Mouse (Mus musculus): ENCODE measurements around the gene Ccdc189. TPM values are rescaled to one million over a fixed set of nuclear protein-coding genes. Genes with fewer than 3 reads are reported as not detected.

The Ccdc189 gene
- polyA plus RNA-seq, 1 experiment from 2014 or later: 16.4 TPM

DNA sequence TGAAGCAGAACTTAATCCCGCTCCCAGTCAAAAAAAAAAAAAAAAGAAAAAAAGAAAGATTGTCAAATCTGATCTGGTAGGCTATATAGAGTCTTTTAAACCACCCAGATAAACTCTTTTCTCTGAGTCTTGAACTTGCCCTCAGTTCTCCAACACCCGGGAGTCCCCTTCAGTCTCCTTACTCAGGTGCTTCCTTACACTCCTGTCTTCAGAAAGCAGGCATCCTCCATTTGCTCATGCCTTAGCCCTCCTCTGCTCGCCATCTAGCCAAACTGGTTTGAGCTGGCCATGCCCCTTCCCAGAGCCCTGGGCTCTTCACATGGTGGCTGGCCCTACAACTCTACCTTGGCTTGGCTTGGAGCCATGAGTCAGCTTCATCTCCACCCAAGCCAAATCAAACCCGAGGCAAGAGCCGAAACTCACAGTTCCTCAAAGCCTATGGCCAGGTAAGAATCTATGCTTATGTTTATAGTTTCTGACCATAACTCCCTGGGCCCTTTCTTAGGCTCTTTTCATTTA, 27.0 kb downstream of the Ccdc189 start, which contains the start of gene Tmem265:
Gene Tmem265, plus strand, starts transcription at position 51 of the 519 bp plus-strand sequence.
- no peak within 1 kb of the TSS for H3K4me2 ChIP-seq (replicated peaks; ENCODE audit: low read depth, low read length)
- WGBS: 95% methylated on average over 5 of the region's 5 CpGs
- H3K27me3 ChIP-seq (ENCODE audit: control insufficient read depth, insufficient read depth, low read length): no peaks in the 10 kb centered on the region
- H3K4me3 ChIP-seq (ENCODE audit: low read depth, low read length): no peak within 1 kb of the TSS
- peaks cover 17% of the 10 kb centered on the region for H3K36me3 ChIP-seq (ENCODE audit: control insufficient read depth, insufficient read depth, low read length)
- DNase-seq (ENCODE audit: low spot score) (no peak), ATAC-seq (ENCODE audit: low FRiP score) (no peak)
- H3K4me1 ChIP-seq (replicated peaks; ENCODE audit: control insufficient read depth, insufficient read depth, low read length): no peaks in the 10 kb centered on the region
- no peak within 1 kb of the TSS for H3K9ac ChIP-seq (ENCODE audit: low read depth, low read length)
- no peaks in the 10 kb centered on the region for H3K9me3 ChIP-seq (ENCODE audit: control insufficient read depth, low read length)
- no peak within 1 kb of the TSS for H3K27ac ChIP-seq (ENCODE audit: low read depth, low read length)

DNA sequence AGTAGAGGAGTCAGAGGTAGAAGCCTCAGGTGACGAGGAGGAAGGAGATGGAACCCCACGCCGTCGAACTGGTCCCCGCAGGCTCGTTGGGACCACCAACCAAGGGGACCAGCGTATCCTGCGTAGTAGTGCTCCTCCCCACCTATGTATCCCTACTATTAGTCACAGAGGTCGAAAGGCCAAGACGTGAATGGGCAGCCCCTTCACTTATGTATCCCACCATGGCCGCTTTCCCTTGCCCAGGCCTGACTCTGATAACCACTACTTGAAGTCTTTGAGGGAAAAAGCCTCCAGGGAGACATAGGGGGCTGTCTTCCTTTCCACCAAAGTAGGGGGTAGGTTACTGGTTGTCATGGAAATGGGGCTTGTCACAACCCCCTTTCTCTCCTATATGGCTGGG, 27.8 kb downstream of the Ccdc189 start:
- H3K4me2 ChIP-seq (replicated peaks; ENCODE audit: low read depth, low read length): no peak overlapping the region
- no peak overlapping the region for H3K9ac ChIP-seq (ENCODE audit: low read depth, low read length)
- no peaks in the 10 kb centered on the region for H3K9me3 ChIP-seq (ENCODE audit: control insufficient read depth, low read length)
- no peaks in the 10 kb centered on the region for H3K27me3 ChIP-seq (ENCODE audit: control insufficient read depth, insufficient read depth, low read length)
- no peak overlapping the region for H3K4me3 ChIP-seq (ENCODE audit: low read depth, low read length)
- DNase-seq (ENCODE audit: low spot score): no peak
- no peak for ATAC-seq (ENCODE audit: low FRiP score)
- 95% methylated on average over 11 of the region's 11 CpGs for WGBS
- H3K4me1 ChIP-seq (replicated peaks; ENCODE audit: control insufficient read depth, insufficient read depth, low read length): no peaks in the 10 kb centered on the region
- H3K27ac ChIP-seq (ENCODE audit: low read depth, low read length): no peak overlapping the region
- H3K36me3 ChIP-seq (ENCODE audit: control insufficient read depth, insufficient read depth, low read length): peaks cover 19% of the 10 kb centered on the region

DNA sequence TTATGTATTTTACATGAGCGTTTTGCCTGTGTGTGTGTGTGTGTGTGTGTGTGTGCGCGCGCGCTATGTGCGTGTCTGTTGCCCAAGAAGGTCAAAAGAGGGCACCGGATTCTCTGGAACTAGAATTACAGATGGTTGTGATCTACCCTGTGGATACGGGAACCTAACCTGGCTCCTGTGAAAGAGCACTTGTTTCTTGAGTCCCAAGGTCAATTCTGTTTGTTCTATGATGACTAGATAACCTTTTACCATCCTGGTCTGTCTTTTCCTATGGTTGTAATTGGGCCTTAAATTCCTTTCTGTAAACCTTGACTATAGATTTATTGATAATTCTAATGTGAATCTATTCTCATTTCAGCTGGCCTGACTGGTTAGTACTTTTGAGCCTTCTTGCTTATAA, 36.8 kb downstream of the Ccdc189 start:
- 98% methylated on average over 8 of the region's 8 CpGs for WGBS

DNA sequence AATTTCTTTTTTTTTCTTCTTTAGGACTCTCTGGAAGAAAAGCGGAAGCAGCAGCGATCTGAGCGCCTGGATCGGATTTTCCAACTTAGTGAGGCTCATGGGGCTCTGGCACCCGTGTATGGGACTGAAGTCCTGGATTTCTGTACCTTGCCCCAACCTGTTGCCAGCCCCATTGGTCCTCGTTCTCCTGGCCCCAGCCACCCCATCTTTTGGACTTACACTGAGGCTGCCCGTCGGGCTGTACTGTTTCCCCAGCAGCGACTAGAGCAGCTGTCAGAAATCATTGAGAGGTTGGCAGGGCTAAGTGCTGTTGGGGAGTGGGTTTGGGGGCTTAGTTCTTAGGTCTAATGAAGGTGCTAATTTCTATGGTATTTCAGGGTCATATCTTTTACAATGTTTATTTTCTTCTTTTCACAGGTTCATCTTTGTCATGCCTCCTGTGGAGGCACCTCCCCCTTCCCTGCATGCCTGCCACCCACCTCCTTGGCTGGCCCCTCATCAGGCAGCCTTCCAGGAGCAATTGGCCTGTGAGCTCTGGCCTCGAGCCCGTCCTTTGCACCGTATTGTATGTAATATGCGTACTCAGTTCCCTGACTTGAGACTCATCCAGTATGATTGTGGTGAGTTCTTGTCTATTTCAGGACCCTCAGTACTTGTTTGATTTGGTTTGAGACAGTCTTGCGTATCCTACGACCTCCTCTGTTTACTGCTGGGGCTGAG, 39.1 kb downstream of the Ccdc189 start:
- 93% methylated on average over 15 of the region's 15 CpGs for WGBS
- H3K9ac ChIP-seq (ENCODE audit: low read depth, low read length): no peak overlapping the region
- H3K9me3 ChIP-seq (ENCODE audit: control insufficient read depth, low read length): no peaks in the 10 kb centered on the region
- no peak overlapping the region for H3K27ac ChIP-seq (ENCODE audit: low read depth, low read length)
- no peak overlapping the region for H3K4me2 ChIP-seq (replicated peaks; ENCODE audit: low read depth, low read length)
- H3K27me3 ChIP-seq (ENCODE audit: control insufficient read depth, insufficient read depth, low read length): no peaks in the 10 kb centered on the region
- H3K36me3 ChIP-seq (ENCODE audit: control insufficient read depth, insufficient read depth, low read length): peaks cover 22% of the 10 kb centered on the region
- ATAC-seq (ENCODE audit: low FRiP score) (no peak), DNase-seq (ENCODE audit: low spot score) (no peak)
- no peak overlapping the region for H3K4me3 ChIP-seq (ENCODE audit: low read depth, low read length)
- H3K4me1 ChIP-seq (replicated peaks; ENCODE audit: control insufficient read depth, insufficient read depth, low read length): no peaks in the 10 kb centered on the region

More for the DNA sequence above, 36.8 kb downstream of the Ccdc189 start:
- no peaks in the 10 kb centered on the region for H3K4me1 ChIP-seq (replicated peaks; ENCODE audit: control insufficient read depth, insufficient read depth, low read length)
- H3K9ac ChIP-seq (ENCODE audit: low read depth, low read length): no peak overlapping the region
- DNase-seq (ENCODE audit: low spot score) (no peak), ATAC-seq (ENCODE audit: low FRiP score) (no peak)
- H3K27ac ChIP-seq (ENCODE audit: low read depth, low read length): no peak overlapping the region
- H3K4me2 ChIP-seq (replicated peaks; ENCODE audit: low read depth, low read length): no peak overlapping the region
- H3K27me3 ChIP-seq (ENCODE audit: control insufficient read depth, insufficient read depth, low read length): no peaks in the 10 kb centered on the region
- H3K9me3 ChIP-seq (ENCODE audit: control insufficient read depth, low read length): no peaks in the 10 kb centered on the region
- H3K36me3 ChIP-seq (ENCODE audit: control insufficient read depth, insufficient read depth, low read length): peaks cover 22% of the 10 kb centered on the region
- H3K4me3 ChIP-seq (ENCODE audit: low read depth, low read length): no peak overlapping the region

DNA sequence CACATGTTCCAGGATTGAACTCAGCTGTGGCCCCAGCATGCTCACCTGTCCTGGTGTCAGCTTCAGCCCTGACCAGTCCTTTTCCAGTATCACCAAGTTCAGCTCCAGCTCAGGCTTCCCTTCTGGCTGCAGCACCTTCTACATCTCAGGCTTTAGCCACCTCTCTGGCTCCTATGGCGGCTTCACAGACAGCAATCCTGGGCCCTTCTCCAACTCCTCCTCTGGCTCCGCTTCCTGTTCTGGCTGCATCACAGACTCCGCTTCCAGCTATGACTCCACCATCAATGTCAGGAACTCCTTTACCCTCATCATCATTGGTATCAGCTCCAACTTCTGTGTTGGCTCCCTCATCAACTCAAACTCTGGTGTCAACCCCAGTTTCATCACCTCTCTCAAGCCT, 46.7 kb downstream of the Ccdc189 start:
- Histone ChIP-seq H3K4me3 (ENCODE audit: low read depth, low read length) (no peak overlapping the region), H3K36me3 (ENCODE audit: control insufficient read depth, insufficient read depth, low read length) (peaks cover 46% of the 10 kb centered on the region), H3K9me3 (ENCODE audit: control insufficient read depth, low read length) (no peaks in the 10 kb centered on the region), H3K9ac (ENCODE audit: low read depth, low read length) (no peak overlapping the region), H3K27ac (ENCODE audit: low read depth, low read length) (no peak overlapping the region), H3K4me1 (replicated peaks; ENCODE audit: control insufficient read depth, insufficient read depth, low read length) (no peaks in the 10 kb centered on the region), H3K27me3 (ENCODE audit: control insufficient read depth, insufficient read depth, low read length) (no peaks in the 10 kb centered on the region), H3K4me2 (replicated peaks; ENCODE audit: low read depth, low read length) (no peak overlapping the region)
- ATAC-seq (ENCODE audit: low FRiP score): no peak
- WGBS: 98% methylated on average over 3 of the region's 3 CpGs
- no peak for DNase-seq (ENCODE audit: low spot score)

Other genes with a start within 250 kb of the Ccdc189 start
- 5.1 and 5.7 TPM in 2 replicates for gene Zfp768, start 243.0 kb downstream of the Ccdc189 start, polyA plus RNA-seq (2014; fragmentation: Nextera tagmentation; extraction: Ambion mirVana)
- 6.7 and 9.6 TPM in 2 replicates for gene Zfp747, start 212.5 kb downstream of the Ccdc189 start, polyA plus RNA-seq (2014; fragmentation: Nextera tagmentation; extraction: Ambion mirVana)
- gene 9130019O22Rik, start 201.4 kb downstream of the Ccdc189 start, polyA plus RNA-seq (2014; fragmentation: Nextera tagmentation; extraction: Ambion mirVana): 5.4 and 6.2 TPM in 2 replicates
- gene E430018J23Rik, start 195.0 kb downstream of the Ccdc189 start, polyA plus RNA-seq (2014; fragmentation: Nextera tagmentation; extraction: Ambion mirVana): 6.1 and 6.3 TPM in 2 replicates
- 6.9 and 8.1 TPM in 2 replicates for gene Zfp764, start 181.8 kb downstream of the Ccdc189 start, polyA plus RNA-seq (2014; fragmentation: Nextera tagmentation; extraction: Ambion mirVana)
- 29.8 and 33.6 TPM in 2 replicates for gene Zfp688, start 166.5 kb downstream of the Ccdc189 start, polyA plus RNA-seq (2014; fragmentation: Nextera tagmentation; extraction: Ambion mirVana)
- 12.8 and 13.5 TPM in 2 replicates for gene Zfp689, start 139.4 kb downstream of the Ccdc189 start, polyA plus RNA-seq (2014; fragmentation: Nextera tagmentation; extraction: Ambion mirVana)
- gene Prr14, start 129.0 kb downstream of the Ccdc189 start, polyA plus RNA-seq (2014; fragmentation: Nextera tagmentation; extraction: Ambion mirVana): 61.4 and 72.1 TPM in 2 replicates
- 10.5 and 15.1 TPM in 2 replicates for gene Fbrs, start 109.4 kb downstream of the Ccdc189 start, polyA plus RNA-seq (2014; fragmentation: Nextera tagmentation; extraction: Ambion mirVana)
- gene Srcap, start 76.6 kb downstream of the Ccdc189 start, polyA plus RNA-seq (2014; fragmentation: Nextera tagmentation; extraction: Ambion mirVana): 58.1 and 81.5 TPM in 2 replicates
- gene Gm42715, start 69.0 kb downstream of the Ccdc189 start, polyA plus RNA-seq (2014; fragmentation: Nextera tagmentation; extraction: Ambion mirVana): 20.0 and 26.0 TPM in 2 replicates
- 7.7 and 8.6 TPM in 2 replicates for gene Tmem265, start 27.2 kb downstream of the Ccdc189 start, polyA plus RNA-seq (2014; fragmentation: Nextera tagmentation; extraction: Ambion mirVana)
- 50.4 and 54.0 TPM in 2 replicates for gene Phkg2, start 15.3 kb downstream of the Ccdc189 start, polyA plus RNA-seq (2014; fragmentation: Nextera tagmentation; extraction: Ambion mirVana)
- gene Rnf40, start 172 bp upstream of the Ccdc189 start, polyA plus RNA-seq (2014; fragmentation: Nextera tagmentation; extraction: Ambion mirVana): 31.4 and 33.6 TPM in 2 replicates
- gene Zfp629, start 27.2 kb upstream of the Ccdc189 start, polyA plus RNA-seq (2014; fragmentation: Nextera tagmentation; extraction: Ambion mirVana): 28.0 and 31.0 TPM in 2 replicates
- 58.4 and 61.5 TPM in 2 replicates for gene Bcl7c, start 120.3 kb upstream of the Ccdc189 start, polyA plus RNA-seq (2014; fragmentation: Nextera tagmentation; extraction: Ambion mirVana)
- 6.8 and 9.2 TPM in 2 replicates for gene Ctf1, start 124.1 kb upstream of the Ccdc189 start, polyA plus RNA-seq (2014; fragmentation: Nextera tagmentation; extraction: Ambion mirVana)
- gene Ctf2, start 143.6 kb upstream of the Ccdc189 start, polyA plus RNA-seq (2014; fragmentation: Nextera tagmentation; extraction: Ambion mirVana): 0.15 and 0.22 TPM in 2 replicates
- gene Fbxl19, start 155.9 kb upstream of the Ccdc189 start, polyA plus RNA-seq (2014; fragmentation: Nextera tagmentation; extraction: Ambion mirVana): 6.2 and 10.7 TPM in 2 replicates
- 6.7 and 8.5 TPM in 2 replicates for gene Orai3, start 181.2 kb upstream of the Ccdc189 start, polyA plus RNA-seq (2014; fragmentation: Nextera tagmentation; extraction: Ambion mirVana)
- 21.3 and 22.4 TPM in 2 replicates for gene Setd1a, start 188.1 kb upstream of the Ccdc189 start, polyA plus RNA-seq (2014; fragmentation: Nextera tagmentation; extraction: Ambion mirVana)
- not detected in 2 replicates for gene Gm49388, start 197.0 kb upstream of the Ccdc189 start, polyA plus RNA-seq (2014; fragmentation: Nextera tagmentation; extraction: Ambion mirVana)
- gene Hsd3b7, start 212.0 kb upstream of the Ccdc189 start, polyA plus RNA-seq (2014; fragmentation: Nextera tagmentation; extraction: Ambion mirVana): 7.6 and 7.8 TPM in 2 replicates
- gene Stx4a, start 235.7 kb upstream of the Ccdc189 start, polyA plus RNA-seq (2014; fragmentation: Nextera tagmentation; extraction: Ambion mirVana): 11.6 and 15.0 TPM in 2 replicates
- gene Stx1b, start 236.0 kb upstream of the Ccdc189 start, polyA plus RNA-seq (2014; fragmentation: Nextera tagmentation; extraction: Ambion mirVana): 9.1 and 10.1 TPM in 2 replicates